In genomic region chr5:117138295-117138988, GRCm38 (mm10) we compare ENCODE assay signal across 8 mouse cellular contexts. TPM values are rescaled to one million over a fixed set of nuclear protein-coding genes. Genes with fewer than 3 reads are reported as not detected.
DNase-seq lines count a peak whose midpoint lies in the region; ATAC-seq and TF ChIP-seq lines count a peak whose summit lies in the region.

No protein-coding gene starts in this region.

- peak; percentile 59 for TF ChIP-seq EP300 in CH12.LX (IDR thresholded peaks at IDR 0.05; ENCODE audit: low read length)

- no peaks in the 10 kb centered on the region for H3K9me3 ChIP-seq in CH12.LX (replicated peaks; ENCODE audit: low read length)
- H3K9me3 ChIP-seq in intestine, postnatal 0 days (ENCODE audit: control insufficient read depth), result no peaks in the 10 kb centered on the region
- no peaks in the 10 kb centered on the region for H3K9me3 ChIP-seq in neural tube, embryonic 15.5 days (replicated peaks)
- no peaks in the 10 kb centered on the region for H3K9me3 ChIP-seq in forebrain, embryonic 10.5 days

- peaks cover 0 to 45% of the 10 kb centered on the region in 2 experiments for H3K36me3 ChIP-seq in CH12.LX (replicated peaks in 1 of 2; ENCODE audit: control insufficient read depth in 1 of 2, insufficient read depth in 1 of 2, low read length in 1 of 2)
- no peaks in the 10 kb centered on the region for H3K36me3 ChIP-seq in intestine, postnatal 0 days (ENCODE audit: control insufficient read depth, insufficient read depth)
- H3K36me3 ChIP-seq in neural tube, embryonic 15.5 days, result no peaks in the 10 kb centered on the region
- no peaks in the 10 kb centered on the region for H3K36me3 ChIP-seq in forebrain, embryonic 10.5 days (replicated peaks)

- DNase-seq in CH12.LX (ENCODE audit: extremely low read depth), result peak; percentile 84
- peak; percentile 65 for DNase-seq in gastrocnemius, postnatal 14 days
- no peak for DNase-seq in forebrain, embryonic 10.5 days (ENCODE audit: extremely low spot score, low spot score)
- no peak for DNase-seq in adrenal gland, postnatal 10 days
- DNase-seq in adrenal gland, adult 8-10 months, result no peak

- in situ Hi-C loops in CH12.LX (cut with MboI; ENCODE audit: low pct_ligation_motif_present, low pct_unique_long_range_greater_than_20kb, low sequenced_read_pairs), result loop anchor here (5.0 kb wide), 1 partner anchor 39 kb away; no protein-coding TSS in a partner anchor

- dilution Hi-C loops in CH12.LX (cut with MboI; ENCODE audit: extremely low pct_ligation_motif_present, extremely low pct_unique_long_range_greater_than_20kb, low sequenced_read_pairs), result no loop called here

- H3K79me2 ChIP-seq in CH12.LX (replicated peaks; ENCODE audit: control insufficient read depth, extremely low read depth, insufficient read depth, poor library complexity, severe bottlenecking), result peaks cover 62% of the 10 kb centered on the region

- no peaks in the 10 kb centered on the region for H3K27me3 ChIP-seq in CH12.LX (replicated peaks)
- H3K27me3 ChIP-seq in intestine, postnatal 0 days (replicated peaks; ENCODE audit: control insufficient read depth, insufficient read depth, low read length), result no peaks in the 10 kb centered on the region
- no peaks in the 10 kb centered on the region for H3K27me3 ChIP-seq in neural tube, embryonic 15.5 days (replicated peaks)
- H3K27me3 ChIP-seq in forebrain, embryonic 10.5 days (ENCODE audit: poor library complexity, severe bottlenecking), result no peaks in the 10 kb centered on the region

- no peak for TF ChIP-seq POLR2A in CH12.LX (IDR thresholded peaks at IDR 0.05; ENCODE audit: low read depth, low read length)

- H3K27ac ChIP-seq in CH12.LX (ENCODE audit: insufficient read depth, low read depth), result peak overlapping the region; percentile 13; the same call in 1 of the 2 replicates
- peak overlapping the region; percentile 46; the same call in 1 of the 2 replicates for H3K27ac ChIP-seq in intestine, postnatal 0 days (ENCODE audit: low read depth, low read length)
- H3K27ac ChIP-seq in neural tube, embryonic 15.5 days (replicated peaks), result no peak overlapping the region
- no peak overlapping the region for H3K27ac ChIP-seq in forebrain, embryonic 10.5 days

- H3K4me3 ChIP-seq in CH12.LX (replicated peaks in 1 of 3; ENCODE audit: low read depth in 2 of 3, low read length in 2 of 3, poor library complexity in 1 of 3), result no peak overlapping the region
- H3K4me3 ChIP-seq in intestine, postnatal 0 days (ENCODE audit: low read depth, low read length), result no peak overlapping the region
- H3K4me3 ChIP-seq in neural tube, embryonic 15.5 days (replicated peaks), result no peak overlapping the region
- H3K4me3 ChIP-seq in forebrain, embryonic 10.5 days, result no peak overlapping the region

- ATAC-seq in intestine, postnatal 0 days, result peak; percentile 44; the same call in 1 of the 2 replicates
- peak; percentile 26; the same call in 1 of the 2 replicates for ATAC-seq in neutrophil, adult 5-6 weeks (ENCODE audit: extremely low read depth, insufficient number of reproducible peaks, low FRiP score, poor library complexity, severe bottlenecking)
- no peak for ATAC-seq in neural tube, embryonic 15.5 days (ENCODE audit: low FRiP score)

- no peak overlapping the region for H3K9ac ChIP-seq in CH12.LX (ENCODE audit: insufficient read depth, low read depth)
- no peak overlapping the region for H3K9ac ChIP-seq in intestine, postnatal 0 days (ENCODE audit: low read depth, low read length)
- no peak overlapping the region for H3K9ac ChIP-seq in neural tube, embryonic 15.5 days (replicated peaks)

- peaks cover 25 to 74% of the 10 kb centered on the region in 2 experiments for H3K4me1 ChIP-seq in CH12.LX (ENCODE audit: control insufficient read depth in 1 of 2, insufficient read depth in 2 of 2)
- peaks cover 18% of the 10 kb centered on the region for H3K4me1 ChIP-seq in intestine, postnatal 0 days (replicated peaks; ENCODE audit: control insufficient read depth, insufficient read depth, low read length)
- peaks cover 8% of the 10 kb centered on the region for H3K4me1 ChIP-seq in neural tube, embryonic 15.5 days
- H3K4me1 ChIP-seq in forebrain, embryonic 10.5 days, result peaks cover 30% of the 10 kb centered on the region

- intact Hi-C loops in gastrocnemius, postnatal 14 days (cut with DNase I; ENCODE audit: low total_unique reads), result no loop called here

- H3K4me2 ChIP-seq in CH12.LX (ENCODE audit: insufficient read depth, low read depth, poor library complexity, severe bottlenecking), result peak overlapping the region; percentile 47
- H3K4me2 ChIP-seq in intestine, postnatal 0 days (replicated peaks; ENCODE audit: low read depth), result 0 out of 2 replicates have a peak overlapping the region, but pooled peaks have one; percentile 4
- no peak overlapping the region for H3K4me2 ChIP-seq in neural tube, embryonic 15.5 days

- WGBS in intestine, postnatal 0 days, result 34% methylated on average over 11 of the region's 11 CpGs
- WGBS in neural tube, embryonic 15.5 days, result 78% methylated on average over 11 of the region's 11 CpGs
- 82% methylated on average over 11 of the region's 11 CpGs for WGBS in forebrain, embryonic 10.5 days

- no peak for TF ChIP-seq RAD21 in CH12.LX (IDR thresholded peaks at IDR 0.05; ENCODE audit: low read depth, low read length)

- no peak for TF ChIP-seq CTCF in CH12.LX (conservative IDR thresholded peaks at IDR 0.05 in 1 of 2, IDR thresholded peaks at IDR 0.05 in 1 of 2; ENCODE audit: low read depth in 2 of 2, low read length in 2 of 2)
- TF ChIP-seq CTCF in intestine, postnatal 0 days (IDR thresholded peaks at IDR 0.05; ENCODE audit: low read depth), result no peak

TF ChIP-seq in CH12.LX, 34 proteins besides CTCF, POLR2A, EP300 and RAD21:
- TF ChIP-seq POLR2AphosphoS2 (IDR thresholded peaks at IDR 0.05; ENCODE audit: low read depth, low read length), result no peak
- TF ChIP-seq ELF1 (IDR thresholded peaks at IDR 0.05; ENCODE audit: low read depth, low read length), result peak; percentile 53
- no peak for TF ChIP-seq PAX5 (IDR thresholded peaks at IDR 0.05; ENCODE audit: low read length)
- peak; percentile 70 for TF ChIP-seq SIN3A (IDR thresholded peaks at IDR 0.05; ENCODE audit: low read length)
- TF ChIP-seq ZKSCAN1 (IDR thresholded peaks at IDR 0.05; ENCODE audit: borderline replicate concordance, low read depth, low read length), result no peak
- no peak for TF ChIP-seq MAZ (IDR thresholded peaks at IDR 0.05; ENCODE audit: low read depth, low read length)
- peak; percentile 24; the same call in 1 of the 2 replicates for TF ChIP-seq TCF12 (IDR thresholded peaks at IDR 0.05; ENCODE audit: low read depth, low read length)
- TF ChIP-seq MEF2A (IDR thresholded peaks at IDR 0.05; ENCODE audit: borderline replicate concordance, low read depth, low read length), result peak; percentile 35; the same call in 1 of the 2 replicates
- no peak for TF ChIP-seq MYC (IDR thresholded peaks at IDR 0.05; ENCODE audit: low read depth, low read length)
- peak; percentile 62 for TF ChIP-seq ETS1 (conservative IDR thresholded peaks at IDR 0.05; ENCODE audit: low read depth, low read length)
- TF ChIP-seq CHD2 (IDR thresholded peaks at IDR 0.05; ENCODE audit: low read length), result no peak
- 0 out of 2 replicates have a peak, but pooled peaks have one; percentile 48 for TF ChIP-seq UBTF (IDR thresholded peaks at IDR 0.05; ENCODE audit: low read depth, low read length)
- 0 out of 2 replicates have a peak, but pooled peaks have one; percentile 16 for TF ChIP-seq MAFK (IDR thresholded peaks at IDR 0.05; ENCODE audit: insufficient replicate concordance, low read length)
- no peak for TF ChIP-seq ZNF384 (IDR thresholded peaks at IDR 0.05; ENCODE audit: low read depth, low read length)
- 0 out of 2 replicates have a peak, but pooled peaks have one; percentile 20 for TF ChIP-seq MAX (IDR thresholded peaks at IDR 0.05; ENCODE audit: low read length)
- TF ChIP-seq BHLHE40 (IDR thresholded peaks at IDR 0.05; ENCODE audit: low read depth, low read length), result peak; percentile 20; the same call in 1 of the 2 replicates
- TF ChIP-seq CHD1 (IDR thresholded peaks at IDR 0.05; ENCODE audit: low read depth, low read length), result no peak
- peak; percentile 51; the same call in 1 of the 2 replicates for TF ChIP-seq IRF4 (IDR thresholded peaks at IDR 0.05; ENCODE audit: low read depth, low read length)
- TF ChIP-seq NRF1 (IDR thresholded peaks at IDR 0.05; ENCODE audit: low read depth, low read length), result no peak

RNA-seq across cellular contexts. Expression of gene Taok3, which starts 18.5 kb away (rescaled TPM):
- 17.4 and 18.6 TPM in 2 replicates for total RNA-seq in CH12.LX (2012; rRNA removed)
- total RNA-seq in CH12.LX (2014; rRNA removed), result 7.2 and 8.3 TPM in 2 replicates
- 34.6 and 35.0 TPM in 2 replicates for polyA plus RNA-seq in CH12.LX (2012; ENCODE audit: insufficient read length, low read depth)
- 1 to 10 TPM; 5.6 to 6.4 TPM for total RNA-seq in gastrocnemius, postnatal 14 days (2021)
- polyA plus RNA-seq in intestine, postnatal 0 days (2015; fragmentation: Nextera tagmentation; extraction: Ambion mirVana), result 40.4 and 47.7 TPM in 2 replicates
- 68.0 and 76.9 TPM in 2 replicates for total RNA-seq in neutrophil, adult 5-6 weeks (2017)
- polyA plus RNA-seq in neural tube, embryonic 15.5 days (2015; fragmentation: Nextera tagmentation; extraction: Ambion mirVana), result 63.8 and 67.1 TPM in 2 replicates
- 9.3 and 9.4 TPM in 2 replicates for polyA plus RNA-seq in forebrain, embryonic 10.5 days (2016; fragmentation: Nextera tagmentation; extraction: Ambion mirVana)
- total RNA-seq in adrenal gland, postnatal 10 days (2021), result 10 to 100 TPM; 26.0 to 29.3 TPM
- 10 to 100 TPM; 36.8 to 59.1 (median 47.9) TPM for total RNA-seq in adrenal gland, adult 8-10 months (2022)

RNA-seq across cellular contexts. Expression of gene Suds3, which starts 22.5 kb away (rescaled TPM):
- 54.2 and 64.9 TPM in 2 replicates for total RNA-seq in CH12.LX (2012; rRNA removed)
- 68.1 and 70.9 TPM in 2 replicates for total RNA-seq in CH12.LX (2014; rRNA removed)
- polyA plus RNA-seq in CH12.LX (2012; ENCODE audit: insufficient read length, low read depth), result 103 and 134 TPM in 2 replicates
- 10 to 100 TPM; 40.5 to 44.4 TPM for total RNA-seq in gastrocnemius, postnatal 14 days (2021)
- polyA plus RNA-seq in intestine, postnatal 0 days (2015; fragmentation: Nextera tagmentation; extraction: Ambion mirVana), result 41.8 and 47.2 TPM in 2 replicates
- total RNA-seq in neutrophil, adult 5-6 weeks (2017), result 130 and 137 TPM in 2 replicates
- 79.4 and 81.9 TPM in 2 replicates for polyA plus RNA-seq in neural tube, embryonic 15.5 days (2015; fragmentation: Nextera tagmentation; extraction: Ambion mirVana)
- 78.5 and 81.4 TPM in 2 replicates for polyA plus RNA-seq in forebrain, embryonic 10.5 days (2016; fragmentation: Nextera tagmentation; extraction: Ambion mirVana)
- total RNA-seq in adrenal gland, postnatal 10 days (2021), result 100 to 1,000 TPM; 100 to 109 TPM
- total RNA-seq in adrenal gland, adult 8-10 months (2022), result 100 to 1,000 TPM; 108 to 130 (median 123) TPM

Comparison
In these comparisons a context has a peak if more than half of its experiments do, and no peak if none do; other contexts are left out.
1. DNase-seq: peak in CH12.LX (single experiment) and gastrocnemius, postnatal 14 days (single experiment); none in forebrain, embryonic 10.5 days (single experiment), adrenal gland, postnatal 10 days (single experiment) and adrenal gland, adult 8-10 months (single experiment).
2. H3K27ac ChIP-seq: peak in CH12.LX (single experiment) and intestine, postnatal 0 days (single experiment); none in neural tube, embryonic 15.5 days (single experiment) and forebrain, embryonic 10.5 days (single experiment).